Mouse (Mus musculus) CH12F3 (cell line): ENCODE results near the gene Npm1.

Experiments
- in situ Hi-C: fragments of 300-500 bp; cut with MboI; formaldehyde crosslinking; loops from 2 replicates; pipeline ENCODE4 v1.14.3; 2020; ENCODE audit warnings: low sequenced_read_pairs

The Npm1 gene

GRCm38 (mm10) chr11:33147171-33147571 is 15.8 kb downstream of the Npm1 start, which contains the start of gene Fgf18:
Fgf18 (minus strand) TSS chr11:33147400.
- in situ Hi-C loops, result no loop called here

GRCm38 (mm10) chr11:33146651-33147131 is 16.3 kb downstream of the Npm1 start:
- in situ Hi-C loops, result no loop called here

- in situ Hi-C loops, result no loop called here
Observed at GRCm38 (mm10) chr11:33146143-33146497, 16.9 kb downstream of the Npm1 start.

GRCm38 (mm10) chr11:33145201-33146142 is 17.5 kb downstream of the Npm1 start:
- in situ Hi-C loops, result no loop called here

- in situ Hi-C loops, result no loop called here
Observed at GRCm38 (mm10) chr11:33143906-33144305, 19.1 kb downstream of the Npm1 start.

- in situ Hi-C loops, result no loop called here
Observed at GRCm38 (mm10) chr11:33142801-33143200, 20.2 kb downstream of the Npm1 start.

GRCm38 (mm10) chr11:33140111-33140460 is 22.9 kb downstream of the Npm1 start:
- in situ Hi-C loops, result no loop called here

GRCm38 (mm10) chr11:33139458-33140110 is 23.4 kb downstream of the Npm1 start:
- in situ Hi-C loops, result no loop called here

GRCm38 (mm10) chr11:33138686-33139085 is 24.3 kb downstream of the Npm1 start:
- in situ Hi-C loops, result no loop called here

GRCm38 (mm10) chr11:33134391-33134986 is 28.5 kb downstream of the Npm1 start:
- in situ Hi-C loops, result no loop called here

GRCm38 (mm10) chr11:33132619-33133338 is 30.2 kb downstream of the Npm1 start:
- in situ Hi-C loops, result no loop called here

GRCm38 (mm10) chr11:33127058-33127457 is 35.9 kb downstream of the Npm1 start:
- in situ Hi-C loops, result no loop called here

- in situ Hi-C loops, result no loop called here
Observed at GRCm38 (mm10) chr11:33122575-33123268, 40.3 kb downstream of the Npm1 start.

- in situ Hi-C loops, result no loop called here
Observed at GRCm38 (mm10) chr11:33119556-33119955, 43.5 kb downstream of the Npm1 start.

GRCm38 (mm10) chr11:33119116-33119515 is 43.9 kb downstream of the Npm1 start:
- in situ Hi-C loops, result no loop called here

GRCm38 (mm10) chr11:33118480-33118879 is 44.5 kb downstream of the Npm1 start:
- in situ Hi-C loops, result no loop called here

GRCm38 (mm10) chr11:33115796-33116195 is 47.2 kb downstream of the Npm1 start:
- in situ Hi-C loops, result no loop called here

- in situ Hi-C loops, result no loop called here
Observed at GRCm38 (mm10) chr11:33112407-33112806, 50.6 kb downstream of the Npm1 start.

GRCm38 (mm10) chr11:33110111-33110510 is 52.9 kb downstream of the Npm1 start:
- in situ Hi-C loops, result no loop called here

GRCm38 (mm10) chr11:33107540-33107939 is 55.5 kb downstream of the Npm1 start:
- in situ Hi-C loops, result no loop called here
